Mouse (Mus musculus) lung, embryonic 16.5 days (tissue): ENCODE results near the gene Sult1b1. TPM values are rescaled to one million over a fixed set of nuclear protein-coding genes. Genes with fewer than 3 reads are reported as not detected.

ENCODE experiments used
- ATAC-seq: fragments of 200-750 bp; cut with Nextera tagmentation; 2 replicates; pipeline ENCODE4 v1.8.0; 2017; ENCODE audit warnings: low read depth, mild to moderate bottlenecking, moderate library complexity
- H3K27ac ChIP-seq: fragments of 300-500 bp; sonication (generic); 2 replicates; pipeline ENCODE4 v1.5.1; 2014; ENCODE audit warnings: mild to moderate bottlenecking, control low read depth, low read length
- H3K27me3 ChIP-seq: fragments of 300-500 bp; sonication (generic); 2 replicates; pipeline ENCODE4 v1.6.1; 2014; ENCODE audit warnings: low read depth, low read length, mixed read lengths; ENCODE audit not compliant: control insufficient read depth, insufficient read depth
- H3K36me3 ChIP-seq: fragments of 300-500 bp; sonication (generic); 2 replicates; pipeline ENCODE4 v1.6.1; 2014; ENCODE audit warnings: low read length; ENCODE audit not compliant: control insufficient read depth, insufficient read depth
- H3K4me1 ChIP-seq: fragments of 300-500 bp; sonication (generic); replicated peaks from 2 replicates; pipeline ENCODE4 v1.6.1; 2014; ENCODE audit warnings: low read length, mixed read lengths; ENCODE audit not compliant: control insufficient read depth, insufficient read depth
- H3K4me2 ChIP-seq: fragments of 300-500 bp; sonication (generic); 2 replicates; pipeline ENCODE4 v1.6.1; 2014; ENCODE audit warnings: low read depth, low read length, control low read depth
- H3K4me3 ChIP-seq: fragments of 300-500 bp; sonication (generic); 2 replicates; pipeline ENCODE4 v1.5.1; 2014; ENCODE audit warnings: mild to moderate bottlenecking, low read length, control low read depth
- H3K9ac ChIP-seq: fragments of 300-500 bp; sonication (generic); 2 replicates; pipeline ENCODE4 v1.6.1; 2014; ENCODE audit warnings: low read length, control low read depth
- H3K9me3 ChIP-seq: fragments of 300-500 bp; sonication (generic); 2 replicates; pipeline ENCODE4 v1.6.1; 2016; ENCODE audit warnings: low read length; ENCODE audit not compliant: control insufficient read depth
- WGBS: fragments of 180-500 bp; shearing (Covaris S2); extraction: QIAGEN DNeasy Blood & Tissue Kit; methylation state at CpG from one replicate; pipeline ENCODE4 v1.1.7; 2014; 5-methylcytosine and 5-hydroxymethylcytosine counted together
- polyA plus RNA-seq: library from polyadenylated mRNA; unstranded; fragments of >200 nt; fragmentation: Nextera tagmentation; extraction: Ambion mirVana; gene quantifications from 2 replicates; pipeline ENCODE4 v1.2.1, GENCODE M21; 2015

Gene Sult1b1
- polyA plus RNA-seq: not detected in 2 replicates

DNA sequence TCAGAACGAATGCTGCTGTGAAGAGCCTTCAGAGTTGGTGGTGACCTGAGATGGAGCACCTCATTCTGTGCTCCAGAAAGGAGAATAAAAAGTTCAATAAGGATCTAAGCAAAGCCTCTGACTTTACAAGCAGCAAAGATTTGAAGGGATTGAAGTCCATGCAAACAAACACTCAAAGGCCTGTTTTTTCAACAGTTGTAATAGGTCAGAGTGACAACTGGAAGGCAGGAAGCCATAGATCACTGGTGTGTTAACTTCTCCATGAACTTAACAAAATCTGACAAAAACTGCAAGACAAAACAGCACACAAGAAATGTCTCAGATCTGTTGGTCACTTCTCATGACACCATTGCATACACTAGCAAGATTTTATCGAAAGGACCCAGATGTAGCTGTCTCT is at the start of gene Sult1b1:
Gene Sult1b1 (minus strand): TSS at position 85 of the 400 bp plus-strand sequence.
- H3K36me3 ChIP-seq: no peaks in the 10 kb centered on the region
- 68% methylated on average over 2 of the region's 2 CpGs for WGBS
- H3K27ac ChIP-seq: no peak within 1 kb of the TSS
- H3K9ac ChIP-seq: no peak within 1 kb of the TSS
- no peak within 1 kb of the TSS for H3K4me2 ChIP-seq
- H3K4me1 ChIP-seq: no peaks in the 10 kb centered on the region
- no peak within 1 kb of the TSS for H3K4me3 ChIP-seq
- no peak for ATAC-seq
- no peaks in the 10 kb centered on the region for H3K9me3 ChIP-seq
- no peaks in the 10 kb centered on the region for H3K27me3 ChIP-seq

DNA sequence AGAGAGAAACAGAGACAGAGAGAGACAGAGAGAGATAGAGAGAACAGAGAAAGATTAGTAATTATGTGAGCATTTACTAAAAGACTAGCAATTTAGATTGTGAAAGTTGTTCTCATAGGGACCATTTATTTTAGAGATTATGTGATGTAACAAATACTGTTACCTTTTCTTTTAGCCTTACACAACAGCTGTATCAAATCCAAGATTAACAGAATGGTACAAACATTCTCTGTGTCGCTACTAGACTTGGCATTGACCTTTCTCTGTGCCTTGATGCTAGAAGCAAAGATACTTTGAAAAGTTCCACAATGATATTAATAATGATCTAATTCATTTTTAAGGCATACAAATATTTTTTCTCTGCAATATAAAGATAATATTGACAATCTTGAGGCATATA is 42.4 kb upstream of the Sult1b1 start:
- H3K27me3 ChIP-seq: no peaks in the 10 kb centered on the region
- no peak overlapping the region for H3K4me2 ChIP-seq
- no peaks in the 10 kb centered on the region for H3K4me1 ChIP-seq
- no peak for ATAC-seq
- H3K36me3 ChIP-seq: no peaks in the 10 kb centered on the region
- H3K27ac ChIP-seq: no peak overlapping the region
- no peak overlapping the region for H3K9ac ChIP-seq
- 62% methylated on average over 1 of the region's 1 CpGs for WGBS
- no peak overlapping the region for H3K4me3 ChIP-seq
- H3K9me3 ChIP-seq: no peaks in the 10 kb centered on the region

DNA sequence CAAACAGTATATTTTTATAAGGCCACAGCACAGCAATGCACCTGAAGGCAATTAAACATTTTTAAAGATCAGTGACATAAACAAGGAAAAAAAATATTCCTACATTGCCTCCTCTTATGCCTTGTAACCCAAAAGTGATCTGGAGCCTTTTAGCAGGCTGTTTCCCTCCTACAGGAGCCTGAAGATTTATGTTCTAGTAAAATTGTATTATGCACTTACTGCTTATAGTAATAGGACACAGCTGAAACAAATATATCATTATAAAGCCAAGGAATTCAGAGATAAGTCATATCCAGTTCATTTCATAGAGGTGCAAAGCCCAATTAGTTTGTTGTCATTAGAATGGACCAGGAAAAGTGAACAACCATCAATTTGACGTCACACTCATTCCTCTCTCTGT is 36.2 kb upstream of the Sult1b1 start:
- Histone ChIP-seq H3K36me3 (no peaks in the 10 kb centered on the region), H3K4me2 (no peak overlapping the region), H3K27ac (no peak overlapping the region), H3K4me3 (no peak overlapping the region), H3K27me3 (no peaks in the 10 kb centered on the region), H3K9me3 (no peaks in the 10 kb centered on the region), H3K4me1 (no peaks in the 10 kb centered on the region), H3K9ac (no peak overlapping the region)
- WGBS: 32% methylated on average over 1 of the region's 1 CpGs
- ATAC-seq: no peak

DNA sequence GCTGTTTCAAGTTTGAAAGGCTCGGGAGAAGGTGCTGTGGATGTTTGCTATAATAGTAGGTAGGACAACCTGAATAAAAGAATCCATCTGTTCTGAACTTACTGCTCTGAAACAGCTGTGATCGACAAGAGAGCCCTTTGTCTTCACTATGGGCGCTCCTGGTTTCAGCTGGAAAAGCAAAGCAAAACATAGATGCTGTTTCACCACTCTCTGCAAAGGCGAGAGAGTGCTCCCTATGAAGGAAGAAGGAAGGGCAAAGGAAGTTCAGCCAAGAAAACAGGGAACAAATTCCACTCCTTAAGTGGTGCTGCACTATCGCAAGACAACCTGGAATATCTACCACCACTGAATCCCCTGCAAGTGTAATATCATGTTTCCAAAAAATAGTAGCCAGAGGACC is 35.5 kb upstream of the Sult1b1 start:
- H3K27me3 ChIP-seq: no peaks in the 10 kb centered on the region
- no peaks in the 10 kb centered on the region for H3K36me3 ChIP-seq
- H3K9me3 ChIP-seq: no peaks in the 10 kb centered on the region
- 51% methylated on average over 5 of the region's 5 CpGs for WGBS
- no peaks in the 10 kb centered on the region for H3K4me1 ChIP-seq
- no peak overlapping the region for H3K9ac ChIP-seq
- no peak overlapping the region for H3K27ac ChIP-seq
- no peak for ATAC-seq
- H3K4me3 ChIP-seq: no peak overlapping the region
- no peak overlapping the region for H3K4me2 ChIP-seq

DNA sequence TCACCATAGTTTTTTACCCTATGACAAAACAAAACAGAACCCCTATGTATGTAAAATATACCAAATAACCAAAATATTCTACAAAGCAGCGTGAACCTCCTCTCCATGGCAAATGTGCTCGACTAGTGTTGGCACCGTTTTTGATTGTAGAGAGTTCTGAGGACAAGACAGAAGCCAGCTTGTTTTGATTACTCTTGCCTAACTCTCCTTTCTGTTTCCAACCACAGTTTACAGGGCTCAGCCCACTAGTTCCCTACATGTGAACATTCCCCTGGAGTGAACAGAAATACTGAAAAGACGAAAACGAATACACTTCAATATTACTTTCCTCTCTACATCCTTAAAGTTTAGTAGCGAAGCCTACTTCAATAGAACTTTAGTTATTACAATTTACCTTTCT is 34.8 kb upstream of the Sult1b1 start:
- no peaks in the 10 kb centered on the region for H3K27me3 ChIP-seq
- H3K4me3 ChIP-seq: no peak overlapping the region
- WGBS: 81% methylated on average over 6 of the region's 6 CpGs
- H3K4me2 ChIP-seq: no peak overlapping the region
- H3K36me3 ChIP-seq: no peaks in the 10 kb centered on the region
- ATAC-seq: no peak
- H3K9ac ChIP-seq: no peak overlapping the region
- H3K27ac ChIP-seq: no peak overlapping the region
- no peaks in the 10 kb centered on the region for H3K4me1 ChIP-seq
- no peaks in the 10 kb centered on the region for H3K9me3 ChIP-seq

DNA sequence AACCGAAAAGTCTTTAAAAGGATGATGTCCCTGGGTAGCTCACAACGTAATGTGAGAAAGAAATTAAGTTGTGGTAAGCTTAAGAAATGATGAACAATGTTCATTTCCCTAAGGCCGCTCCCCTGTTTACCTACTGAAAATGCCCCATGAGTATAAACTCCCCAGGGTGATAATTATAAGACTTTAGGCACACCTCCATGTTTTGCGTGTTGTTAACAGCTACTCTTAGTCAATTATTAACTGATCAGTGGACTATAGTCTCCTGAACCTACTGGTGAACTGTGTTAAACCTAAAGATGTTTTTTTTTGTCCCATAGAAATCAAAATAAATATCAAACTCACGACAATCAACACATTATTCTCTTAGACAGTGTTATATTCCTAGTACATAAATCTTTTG is 30.9 kb upstream of the Sult1b1 start, which contains the start of gene Sult1d1:
Gene Sult1d1 (minus strand): TSS at position 183 of the 400 bp plus-strand sequence.
- no peak for ATAC-seq
- Histone ChIP-seq H3K9ac (no peak within 1 kb of the TSS), H3K36me3 (no peaks in the 10 kb centered on the region), H3K4me1 (no peaks in the 10 kb centered on the region), H3K27ac (no peak within 1 kb of the TSS), H3K4me3 (no peak within 1 kb of the TSS), H3K9me3 (no peaks in the 10 kb centered on the region), H3K4me2 (no peak within 1 kb of the TSS), H3K27me3 (no peaks in the 10 kb centered on the region)
- 71% methylated on average over 5 of the region's 5 CpGs for WGBS

DNA sequence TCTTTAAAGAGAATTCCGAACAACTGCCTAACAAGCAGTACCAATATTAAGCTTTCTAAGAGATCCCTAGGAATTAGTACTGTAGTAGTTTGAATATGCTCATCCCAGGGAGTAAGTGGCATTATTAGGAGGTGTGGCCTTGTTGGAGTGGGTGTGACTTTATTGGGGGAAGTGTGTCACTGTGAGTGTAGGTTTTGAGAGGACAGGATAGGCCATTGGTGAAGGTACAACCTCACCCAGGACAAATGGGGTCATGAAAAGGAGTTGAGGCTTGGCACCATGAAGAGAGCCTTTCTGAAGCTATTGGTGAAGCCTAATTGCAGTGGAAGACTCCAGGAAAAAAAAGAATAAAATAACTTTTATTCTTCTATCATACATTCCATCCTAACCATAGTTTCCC is 29.3 kb upstream of the Sult1b1 start:
- Histone ChIP-seq H3K27me3 (no peaks in the 10 kb centered on the region), H3K27ac (no peak overlapping the region), H3K36me3 (no peaks in the 10 kb centered on the region), H3K4me2 (no peak overlapping the region), H3K4me3 (no peak overlapping the region), H3K9ac (no peak overlapping the region), H3K4me1 (no peaks in the 10 kb centered on the region), H3K9me3 (no peaks in the 10 kb centered on the region)
- ATAC-seq: no peak
- WGBS: 68% methylated on average over 1 of the region's 1 CpGs

DNA sequence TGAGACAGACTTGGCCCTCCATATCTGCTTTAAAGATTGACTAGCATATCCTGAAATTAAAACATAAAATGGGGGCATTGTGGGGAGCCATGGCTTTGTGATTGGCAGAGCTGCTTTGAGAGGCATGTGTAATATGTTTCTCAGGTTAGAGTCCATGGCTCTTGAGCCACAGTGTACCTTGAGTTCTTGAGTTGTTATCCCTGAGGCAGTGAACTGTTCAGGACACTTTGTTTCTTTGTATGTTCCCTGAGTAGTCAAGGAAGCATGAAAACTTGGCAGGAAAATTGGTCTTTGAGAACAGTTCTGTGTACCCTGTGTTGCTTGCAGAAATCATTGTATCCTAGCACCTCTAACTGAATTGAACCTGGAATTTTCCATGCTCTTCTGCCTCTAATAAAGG is 25.0 kb upstream of the Sult1b1 start:
- no peak overlapping the region for H3K9ac ChIP-seq
- H3K4me1 ChIP-seq: no peaks in the 10 kb centered on the region
- ATAC-seq: no peak
- no peak overlapping the region for H3K27ac ChIP-seq
- no peak overlapping the region for H3K4me3 ChIP-seq
- H3K27me3 ChIP-seq: no peaks in the 10 kb centered on the region
- H3K9me3 ChIP-seq: no peaks in the 10 kb centered on the region
- H3K36me3 ChIP-seq: no peaks in the 10 kb centered on the region
- H3K4me2 ChIP-seq: no peak overlapping the region

DNA sequence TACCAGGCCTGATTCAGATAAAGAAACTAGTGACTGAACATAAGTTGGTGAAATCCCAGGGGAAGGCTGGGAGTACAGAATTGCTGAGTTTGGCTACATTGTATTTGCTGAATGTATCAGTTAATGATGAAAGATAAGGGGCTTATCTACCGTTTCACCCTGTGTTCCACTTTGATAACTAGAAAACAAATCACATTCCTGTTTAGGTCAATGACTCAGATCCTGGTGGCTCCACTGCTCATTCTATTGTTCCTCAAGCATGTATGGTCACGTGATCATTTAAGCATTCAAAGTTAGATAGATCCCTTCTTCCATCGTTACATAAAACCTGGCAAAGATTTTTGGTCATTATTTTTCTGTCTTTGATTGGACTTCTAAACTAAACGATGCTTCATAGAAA is 24.5 kb upstream of the Sult1b1 start:
- no peaks in the 10 kb centered on the region for H3K36me3 ChIP-seq
- no peak for ATAC-seq
- no peak overlapping the region for H3K9ac ChIP-seq
- no peak overlapping the region for H3K4me3 ChIP-seq
- no peak overlapping the region for H3K4me2 ChIP-seq
- no peak overlapping the region for H3K27ac ChIP-seq
- WGBS: 54% methylated on average over 4 of the region's 4 CpGs
- no peaks in the 10 kb centered on the region for H3K27me3 ChIP-seq
- no peaks in the 10 kb centered on the region for H3K4me1 ChIP-seq
- H3K9me3 ChIP-seq: no peaks in the 10 kb centered on the region

DNA sequence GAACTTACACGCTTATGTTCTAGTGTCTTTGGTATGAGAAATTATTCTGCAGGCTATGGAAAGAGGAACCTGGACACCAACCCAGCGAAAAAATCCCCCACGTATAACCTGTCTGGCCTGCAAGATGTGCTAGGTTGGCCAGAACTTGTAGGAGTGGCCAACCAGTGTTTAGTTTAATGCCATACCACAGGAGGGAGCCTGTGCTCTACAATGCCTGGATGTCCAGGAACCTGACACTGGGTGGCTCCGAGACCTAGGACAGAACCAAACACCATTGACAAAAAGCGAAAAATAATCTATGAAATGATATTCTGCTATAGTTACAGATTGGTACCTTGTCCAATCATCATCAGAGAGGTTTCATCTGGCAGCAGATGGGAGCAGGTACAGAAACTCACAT is 22.1 kb upstream of the Sult1b1 start:
- Histone ChIP-seq H3K9me3 (no peaks in the 10 kb centered on the region), H3K27ac (no peak overlapping the region), H3K4me3 (no peak overlapping the region), H3K27me3 (no peaks in the 10 kb centered on the region), H3K4me1 (no peaks in the 10 kb centered on the region), H3K4me2 (no peak overlapping the region), H3K36me3 (no peaks in the 10 kb centered on the region), H3K9ac (no peak overlapping the region)
- ATAC-seq: no peak
- WGBS: 69% methylated on average over 5 of the region's 5 CpGs
